Mouse (Mus musculus): Measurements from ENCODE around the gene Exoc6.

DNA sequence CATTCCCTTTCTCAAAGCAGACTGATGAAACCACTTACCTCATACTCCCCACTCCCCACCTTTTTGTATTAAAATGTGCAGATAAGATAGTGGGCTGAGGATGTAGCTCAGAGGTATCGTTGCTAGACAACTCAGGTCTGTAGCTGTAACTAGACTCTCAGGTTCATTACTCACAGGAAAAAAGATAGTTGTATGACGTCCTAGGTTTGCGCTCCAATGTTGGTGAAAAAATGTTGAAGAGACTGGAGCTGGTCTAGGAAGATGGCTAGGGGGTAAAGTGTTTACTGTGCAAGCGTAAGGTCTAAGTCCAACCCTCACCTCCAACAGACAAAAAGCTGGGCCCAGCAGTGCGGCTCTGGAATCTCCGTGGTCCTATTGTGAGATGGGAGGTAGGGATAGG, 4.5 kb upstream of the Exoc6 start:
- no peak for TF ChIP-seq CTCF (IDR thresholded peaks at IDR 0.05)
- TF ChIP-seq EP300 (IDR thresholded peaks at IDR 0.05; ENCODE audit: insufficient read depth, low read depth, low read length), result no peak
